Mouse (Mus musculus) heart, adult 11 months (tissue): ENCODE results near the gene Apbb1ip.

Source experiments
- DNase-seq: peaks from one replicate; pipeline ENCODE4 v3.0.0; 2022

The Apbb1ip gene

DNA sequence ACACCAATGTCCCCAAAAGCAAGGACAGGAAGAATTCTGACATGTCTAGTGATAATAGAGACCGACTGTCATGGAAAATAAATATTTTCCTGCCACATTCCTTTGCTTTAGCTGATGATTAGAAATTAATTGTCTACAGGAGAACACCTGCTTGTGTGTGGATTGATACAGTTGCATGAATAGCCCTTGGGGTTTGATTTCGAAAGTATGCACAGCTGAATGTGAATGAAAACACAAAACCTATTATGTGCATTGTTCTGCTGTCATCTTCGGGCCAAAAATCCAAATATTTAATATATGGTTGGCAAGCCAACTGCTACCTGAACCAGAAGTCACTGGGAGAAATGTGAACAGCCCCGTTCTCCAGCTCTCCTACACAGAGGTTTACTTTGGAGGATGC is 78.0 kb downstream of the Apbb1ip start:
- DNase-seq, result no peak

DNA sequence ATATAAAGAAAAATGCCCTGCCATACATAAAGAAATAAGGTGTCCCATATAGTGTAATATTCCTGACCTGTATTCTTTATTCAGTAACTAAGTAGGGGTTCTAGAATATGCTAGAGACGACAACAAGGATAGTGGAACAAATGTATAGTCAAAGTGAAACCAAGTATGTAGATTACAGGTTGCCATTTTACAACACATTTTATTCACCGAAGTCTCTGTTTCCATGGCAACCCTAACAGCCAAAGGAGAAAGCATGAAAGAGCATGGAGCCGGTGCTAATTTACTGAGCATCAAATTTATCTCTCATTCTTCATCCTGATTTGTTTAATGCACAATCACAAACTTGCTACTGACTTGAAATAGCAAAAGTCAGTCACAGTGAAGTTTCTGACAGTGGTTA is 83.6 kb downstream of the Apbb1ip start:
- DNase-seq, result no peak

- no peak for DNase-seq
Observed at GRCm38 (mm10) chr2:22862194-22862593, 88.3 kb downstream of the Apbb1ip start.

DNA sequence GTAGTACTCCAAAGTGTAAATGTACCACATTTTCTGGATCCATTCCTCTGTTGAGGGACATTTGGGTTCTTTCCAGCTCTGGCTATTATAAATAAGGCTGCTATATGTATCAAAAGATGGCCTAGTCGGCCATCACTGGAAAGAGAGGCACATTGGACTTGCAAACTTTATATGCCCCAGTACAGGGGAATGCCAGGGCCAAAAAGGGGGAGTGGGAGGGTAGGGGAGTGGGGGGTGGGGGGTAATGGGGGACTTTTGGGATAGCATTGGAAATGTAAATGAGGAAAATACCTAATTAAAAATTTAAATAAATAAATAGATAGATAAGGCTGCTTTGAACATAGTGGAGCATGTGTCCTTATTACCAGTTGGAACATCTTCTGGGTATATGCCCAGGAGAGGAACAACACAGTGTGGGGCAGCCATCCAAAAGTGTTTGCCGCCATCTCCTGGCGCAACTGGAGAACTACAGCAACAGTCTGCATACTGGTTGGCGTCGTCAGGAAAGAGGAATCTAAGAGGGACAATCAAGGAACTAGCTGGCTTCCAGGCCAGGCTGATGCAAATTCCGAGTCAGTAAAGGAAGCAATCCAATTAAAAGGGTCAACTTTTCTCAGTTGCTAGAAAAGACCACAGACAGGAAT is 90.6 kb downstream of the Apbb1ip start:
- peak; percentile 90 for DNase-seq

GRCm38 (mm10) chr2:22865818-22866217 is 91.9 kb downstream of the Apbb1ip start:
- DNase-seq, result no peak

DNA sequence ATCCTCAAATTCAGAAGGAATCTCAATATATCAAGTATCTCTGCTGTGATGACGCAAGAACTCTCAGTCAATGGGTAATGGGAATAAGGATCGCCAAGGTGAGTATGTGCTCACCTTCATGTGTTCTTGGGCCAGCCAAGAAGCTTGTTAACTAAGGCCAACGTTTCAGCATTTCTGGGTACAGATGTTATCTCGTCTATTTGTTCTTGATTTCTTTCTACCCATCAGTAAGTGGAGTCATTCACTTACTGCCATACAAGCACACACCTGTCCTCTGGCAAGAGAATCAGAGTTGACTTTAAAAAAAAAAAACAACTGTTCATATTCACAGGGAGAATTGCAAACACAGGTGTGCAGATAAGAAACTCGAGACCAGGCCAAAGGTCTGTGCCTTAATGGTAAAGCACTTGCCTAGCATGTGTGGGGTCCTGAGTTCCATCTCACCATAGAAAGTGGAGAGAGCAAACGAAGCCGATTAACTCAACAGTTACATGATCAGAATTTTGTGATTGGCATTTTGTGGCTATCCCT is 93.1 kb downstream of the Apbb1ip start:
- no peak for DNase-seq

DNA sequence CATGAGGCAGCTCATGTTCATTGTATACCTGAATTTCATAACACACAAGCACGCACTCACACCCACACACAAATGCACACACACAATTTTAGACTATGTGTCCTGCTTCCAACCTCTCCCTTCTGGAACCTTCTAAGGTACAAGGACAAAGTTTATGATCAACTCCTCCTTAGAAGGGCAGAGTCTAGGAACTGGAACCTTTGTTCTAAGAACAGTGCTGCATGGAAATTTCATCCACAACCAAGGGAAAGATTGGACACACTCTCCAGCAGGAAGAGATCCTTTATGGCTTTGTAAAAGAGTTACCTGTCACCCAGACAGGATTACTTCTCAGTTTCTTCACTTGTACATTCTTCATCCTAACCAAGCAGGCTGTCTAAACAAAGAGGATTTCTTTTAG is 99.3 kb downstream of the Apbb1ip start:
- no peak for DNase-seq

GRCm38 (mm10) chr2:22874628-22875027 is 100.7 kb downstream of the Apbb1ip start:
- no peak for DNase-seq

DNA sequence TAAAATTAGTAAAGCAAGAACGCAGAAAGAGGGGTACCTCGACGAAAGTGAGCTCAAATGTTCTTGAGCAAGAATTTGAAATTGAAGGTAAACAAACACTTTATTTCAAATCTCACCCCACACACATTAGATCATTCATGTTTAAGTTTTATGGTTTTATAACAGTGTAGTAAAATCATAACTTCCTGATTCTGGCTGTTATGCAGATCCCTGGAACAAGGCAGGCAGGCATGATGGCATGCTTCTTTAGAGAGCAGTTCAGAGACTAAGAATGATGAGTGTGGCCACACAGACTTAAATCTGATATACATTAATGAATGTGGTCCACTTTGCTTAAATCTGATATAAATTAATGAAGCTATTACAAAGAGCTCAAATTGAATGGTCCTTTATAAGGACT is 102.7 kb downstream of the Apbb1ip start:
- DNase-seq, result no peak

DNA sequence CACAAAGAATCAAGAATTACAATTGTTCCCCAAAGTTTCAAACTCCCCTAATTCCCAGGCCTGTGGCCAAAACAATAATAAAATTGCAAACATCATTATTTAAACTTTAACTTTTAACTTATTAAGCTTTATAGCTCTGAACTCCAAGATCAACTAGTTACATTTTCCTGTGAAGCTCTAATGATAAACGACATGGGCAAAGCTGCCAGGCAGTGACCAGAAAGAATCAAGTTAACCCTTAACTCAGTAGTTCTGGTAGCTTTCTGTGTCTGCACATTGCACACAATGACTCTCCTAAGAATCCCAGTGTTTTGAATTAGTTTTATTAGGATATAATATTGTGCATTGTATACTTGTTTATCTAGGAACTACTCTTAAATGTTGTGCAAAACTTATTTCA is 104.9 kb downstream of the Apbb1ip start:
- no peak for DNase-seq

GRCm38 (mm10) chr2:22880726-22881125 is 106.8 kb downstream of the Apbb1ip start:
- DNase-seq, result peak; percentile 76

DNA sequence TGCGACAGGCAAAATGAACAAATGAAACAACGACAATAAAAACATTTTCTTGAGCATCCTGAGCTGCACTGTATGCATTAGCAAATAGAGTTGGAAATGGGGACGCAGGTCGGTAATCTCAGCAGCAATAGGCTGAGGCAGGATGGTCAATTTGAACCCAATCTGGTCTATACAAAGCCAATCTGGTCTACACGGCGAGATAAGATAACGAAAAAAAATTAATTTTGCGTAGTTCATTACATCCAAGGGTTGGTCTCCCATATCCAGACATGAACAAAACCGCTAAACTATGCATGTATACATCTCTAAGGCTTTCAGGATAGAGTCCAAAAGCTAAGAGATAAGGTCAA is 121.0 kb downstream of the Apbb1ip start:
- DNase-seq, result no peak

GRCm38 (mm10) chr2:22895282-22896273 is 121.7 kb downstream of the Apbb1ip start, which contains the start of gene Pdss1:
Gene Pdss1 (plus strand): TSS chr2:22895522.
- DNase-seq, result peak; percentile 99

DNA sequence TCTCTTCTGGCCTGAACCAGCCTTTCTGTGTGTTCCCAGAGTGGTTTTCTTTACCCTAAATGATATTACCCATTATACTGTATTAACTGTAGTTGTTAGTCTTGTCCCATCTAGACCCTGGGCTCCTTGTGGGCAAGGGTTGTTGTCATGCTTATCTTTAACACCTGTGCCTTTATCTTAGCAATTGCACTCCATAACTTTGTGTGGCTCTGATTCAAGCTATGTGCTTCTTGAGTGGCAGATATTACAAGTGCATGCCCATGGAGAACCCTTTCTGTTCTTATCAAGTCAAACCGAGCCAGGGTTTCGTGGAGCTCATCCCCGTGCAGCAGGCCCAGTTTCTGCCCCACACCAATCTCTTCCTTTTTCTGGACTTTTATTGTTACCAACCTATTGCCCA is 130.1 kb downstream of the Apbb1ip start:
- DNase-seq, result no peak

DNA sequence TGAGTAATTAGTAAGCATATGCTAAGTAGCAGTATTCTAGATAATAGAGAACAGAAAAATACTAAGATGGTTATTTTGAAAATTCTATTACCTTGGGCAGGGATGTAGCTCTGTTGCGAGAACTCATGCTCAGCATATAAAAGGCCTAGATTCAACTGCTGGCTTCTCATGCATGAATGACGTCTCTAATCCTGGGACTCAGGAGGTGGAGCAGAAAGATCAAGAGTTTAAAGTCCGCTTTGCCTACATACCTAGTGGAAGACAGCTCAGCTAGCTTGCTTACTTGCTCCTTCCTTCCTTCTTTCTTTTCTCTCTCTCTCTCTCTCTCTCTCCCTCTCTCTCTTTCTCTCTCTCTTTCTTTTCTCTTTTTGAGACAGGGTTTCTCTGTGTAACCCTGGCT is 140.5 kb downstream of the Apbb1ip start:
- DNase-seq, result no peak

DNA sequence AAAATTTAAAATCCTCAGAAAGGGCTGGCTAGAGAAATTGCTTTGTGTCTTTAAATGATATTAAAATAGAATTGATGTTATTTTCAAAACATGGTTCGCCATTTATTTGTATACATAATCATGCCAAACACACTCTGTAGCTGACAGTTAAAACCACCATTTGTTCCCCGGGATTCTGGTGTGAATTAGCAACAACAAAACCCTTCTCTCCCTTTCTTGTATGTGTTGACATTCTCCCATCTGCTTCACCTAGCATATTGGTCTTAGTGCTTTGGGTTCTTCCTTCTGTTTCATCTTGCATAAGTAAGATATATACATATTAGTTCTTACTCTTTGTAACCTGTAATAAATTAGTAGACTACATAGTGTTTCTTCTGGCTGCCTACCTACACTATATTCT is 144.8 kb downstream of the Apbb1ip start:
- DNase-seq, result no peak
